Mouse (Mus musculus) liver, embryonic 15.5 days (tissue): ENCODE measurements around the gene Rap1gap. TPM values are rescaled to one million over a fixed set of nuclear protein-coding genes. Genes with fewer than 3 reads are reported as not detected.

Source experiments
- ATAC-seq: fragments of 200-750 bp; cut with Nextera tagmentation; 2 replicates; pipeline ENCODE4 v1.8.0; 2017; ENCODE audit warnings: moderate number of reproducible peaks, mild to moderate bottlenecking, moderate library complexity; ENCODE audit not compliant: insufficient read depth
- H3K27ac ChIP-seq: fragments of 300-500 bp; sonication (generic); replicated peaks from 2 replicates; pipeline ENCODE4 v1.5.1; 2015; ENCODE audit warnings: mild to moderate bottlenecking, inconsistent platforms
- H3K27me3 ChIP-seq: fragments of 300-500 bp; sonication (generic); 2 replicates; pipeline ENCODE4 v1.6.1; 2015; ENCODE audit warnings: mild to moderate bottlenecking, inconsistent platforms
- H3K36me3 ChIP-seq: fragments of 300-500 bp; sonication (generic); replicated peaks from 2 replicates; pipeline ENCODE4 v1.6.1; 2015; ENCODE audit warnings: moderate library complexity, mild to moderate bottlenecking, inconsistent platforms
- H3K4me1 ChIP-seq: fragments of 300-500 bp; sonication (generic); replicated peaks from 2 replicates; pipeline ENCODE4 v1.6.1; 2015; ENCODE audit warnings: inconsistent platforms
- H3K4me2 ChIP-seq: fragments of 300-500 bp; sonication (generic); 2 replicates; pipeline ENCODE4 v1.6.1; 2015; ENCODE audit warnings: moderate library complexity, mild to moderate bottlenecking, inconsistent platforms
- H3K4me3 ChIP-seq: fragments of 300-500 bp; sonication (generic); replicated peaks from 2 replicates; pipeline ENCODE4 v1.5.1; 2015; ENCODE audit warnings: mild to moderate bottlenecking, inconsistent platforms
- H3K9ac ChIP-seq: fragments of 300-500 bp; sonication (generic); 2 replicates; pipeline ENCODE4 v1.6.1; 2015; ENCODE audit warnings: moderate library complexity, mild to moderate bottlenecking, inconsistent platforms
- H3K9me3 ChIP-seq: fragments of 300-500 bp; sonication (generic); replicated peaks from 2 replicates; pipeline ENCODE4 v1.6.1; 2016; ENCODE audit warnings: inconsistent platforms
- WGBS: fragments of 180-500 bp; shearing (Covaris S2); methylation state at CpG from one replicate; pipeline ENCODE4 v1.1.7; 2015; ENCODE audit warnings: mixed read lengths; ENCODE audit not compliant: insufficient replicate concordance; 5-methylcytosine and 5-hydroxymethylcytosine counted together
- polyA plus RNA-seq: library from polyadenylated mRNA; unstranded; fragments of >200 nt; fragmentation: Nextera tagmentation; extraction: Ambion mirVana; gene quantifications from 2 replicates; pipeline ENCODE4 v1.2.1, GENCODE M21; 2015

Rap1gap gene
- polyA plus RNA-seq, 1 experiment from 2014 or later: 2.0 TPM

DNA sequence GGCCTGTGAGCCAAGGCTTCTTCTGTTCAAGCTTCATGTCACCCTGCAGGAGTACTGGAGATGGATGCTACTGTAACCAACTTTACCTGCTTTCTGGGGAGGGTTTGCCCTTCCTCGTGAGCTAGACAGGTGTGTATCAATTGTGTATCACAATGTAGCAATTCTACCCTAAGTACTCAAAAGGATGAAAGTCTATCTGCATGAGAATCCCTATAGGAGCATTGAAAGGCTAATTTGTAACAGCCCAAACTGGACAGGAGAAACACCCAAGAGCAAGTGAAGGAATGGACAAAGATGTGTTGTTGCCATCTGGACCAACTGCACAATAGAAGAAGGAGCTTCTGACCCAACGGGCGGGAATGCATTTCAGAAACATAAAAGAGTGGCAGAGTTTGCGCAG, 113.3 kb downstream of the Rap1gap start:
- Histone ChIP-seq H3K4me2 (no peak overlapping the region), H3K4me3 (no peak overlapping the region), H3K27me3 (peaks cover 30% of the 10 kb centered on the region), H3K36me3 (no peaks in the 10 kb centered on the region), H3K9ac (no peak overlapping the region), H3K27ac (no peak overlapping the region), H3K9me3 (no peaks in the 10 kb centered on the region), H3K4me1 (peaks cover 20% of the 10 kb centered on the region)
- 70% methylated on average over 4 of the region's 4 CpGs for WGBS
- ATAC-seq: no peak

DNA sequence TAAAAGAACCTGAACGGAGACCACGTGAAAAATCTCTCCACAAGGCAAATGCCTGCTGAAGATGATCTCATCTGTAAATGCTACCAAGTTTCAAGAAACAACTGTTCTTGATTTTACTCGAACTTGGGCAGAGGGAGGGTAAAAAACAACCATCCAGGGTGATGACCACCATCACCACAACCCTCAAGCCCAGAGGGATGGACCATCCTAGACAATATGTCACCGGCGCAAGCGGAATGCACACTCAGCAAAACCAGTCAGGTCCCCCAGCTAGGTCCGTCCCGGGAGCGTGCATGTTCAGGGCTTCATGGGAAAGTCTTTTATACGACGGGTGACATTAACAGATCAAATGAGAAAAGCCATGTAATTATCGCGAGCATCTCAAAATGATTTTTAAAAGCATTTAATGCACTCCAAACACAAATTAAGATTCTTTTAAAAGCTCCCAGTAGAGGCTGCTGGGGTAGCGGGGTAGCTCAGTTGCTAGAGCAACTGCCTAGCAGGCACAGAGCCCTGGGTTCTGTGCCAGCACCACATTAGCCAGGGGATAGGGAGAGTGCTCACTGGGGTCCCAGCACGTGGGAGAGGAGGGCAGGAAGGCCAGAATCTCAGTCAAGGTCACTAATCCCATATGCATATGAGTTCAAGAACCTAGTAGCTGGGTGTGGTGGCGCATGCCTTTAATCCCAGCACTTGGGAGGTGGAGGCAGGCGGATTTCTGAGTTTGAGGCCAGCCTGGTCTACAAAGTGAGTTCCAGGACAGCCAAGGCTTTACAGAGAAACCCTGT, 114.1 kb downstream of the Rap1gap start:
- no peaks in the 10 kb centered on the region for H3K9me3 ChIP-seq
- no peak overlapping the region for H3K4me2 ChIP-seq
- no peaks in the 10 kb centered on the region for H3K36me3 ChIP-seq
- no peak overlapping the region for H3K9ac ChIP-seq
- H3K4me3 ChIP-seq: no peak overlapping the region
- WGBS: 71% methylated on average over 17 of the region's 17 CpGs
- H3K27me3 ChIP-seq: peaks cover 30% of the 10 kb centered on the region
- H3K27ac ChIP-seq: no peak overlapping the region
- no peak for ATAC-seq
- peaks cover 16% of the 10 kb centered on the region for H3K4me1 ChIP-seq

Other genes with a start within 250 kb of the Rap1gap start
- 0.18 and 1.0 TPM in 2 replicates for gene Cela3b, start 234.2 kb upstream of the Rap1gap start, polyA plus RNA-seq
- gene 1700013G24Rik, start 211.4 kb upstream of the Rap1gap start, polyA plus RNA-seq: not detected in 2 replicates
- 3.9 and 5.1 TPM in 2 replicates for gene Hspg2, start 196.0 kb upstream of the Rap1gap start, polyA plus RNA-seq
- gene Ldlrad2, start 90.2 kb upstream of the Rap1gap start, polyA plus RNA-seq: not detected in 2 replicates
- gene Usp48, start 71.0 kb upstream of the Rap1gap start, polyA plus RNA-seq: 27.1 and 27.5 TPM in 2 replicates
- 9.7 and 12.0 TPM in 2 replicates for gene Alpl, start 131.7 kb downstream of the Rap1gap start, polyA plus RNA-seq
- 15.1 and 17.0 TPM in 2 replicates for gene Ece1, start 197.5 kb downstream of the Rap1gap start, polyA plus RNA-seq